Mouse (Mus musculus): Measurements from ENCODE around the gene Polr2b. TPM values are rescaled to one million over a fixed set of nuclear protein-coding genes. Genes with fewer than 3 reads are reported as not detected.

Polr2b gene
- total RNA-seq, 2 experiments from 2014 or later, result 20.7 to 24.2 TPM

- intact Hi-C loops (cut with DNase I), result loop anchor here (5.0 kb wide), 1 partner anchor 49 kb away; the partner anchor contains the start of gene Igfbp7
- peak; percentile 46 to 54 for DNase-seq
These were observed 48.4 kb downstream of the Polr2b start for GRCm38 (mm10) chr5:77358347-77358746.

- intact Hi-C loops (cut with DNase I), result loop anchor here (5.0 kb wide), 1 partner anchor 47 kb away; the partner anchor contains the start of gene Igfbp7
- no peak for DNase-seq
These were observed 50.0 kb downstream of the Polr2b start for GRCm38 (mm10) chr5:77359971-77360370.

- no peak for DNase-seq
- intact Hi-C loops (cut with DNase I), result no loop called here
These were observed 51.1 kb downstream of the Polr2b start for GRCm38 (mm10) chr5:77361006-77361405.

GRCm38 (mm10) chr5:77362120-77362519 lies 52.2 kb downstream of the Polr2b start:
- intact Hi-C loops (cut with DNase I), result no loop called here
- DNase-seq, result no peak

- intact Hi-C loops (cut with DNase I), result no loop called here
- no peak for DNase-seq
These were observed 53.7 kb downstream of the Polr2b start for GRCm38 (mm10) chr5:77363650-77364049.

GRCm38 (mm10) chr5:77364443-77365038 lies 54.6 kb downstream of the Polr2b start:
- no peak for DNase-seq
- intact Hi-C loops (cut with DNase I), result no loop called here

GRCm38 (mm10) chr5:77366313-77366712 lies 56.4 kb downstream of the Polr2b start:
- intact Hi-C loops (cut with DNase I), result no loop called here
- DNase-seq, result no peak

GRCm38 (mm10) chr5:77367145-77367544 lies 57.2 kb downstream of the Polr2b start:
- DNase-seq, result no peak
- intact Hi-C loops (cut with DNase I), result no loop called here

GRCm38 (mm10) chr5:77367682-77368081 lies 57.7 kb downstream of the Polr2b start:
- intact Hi-C loops (cut with DNase I), result no loop called here
- DNase-seq, result no peak

GRCm38 (mm10) chr5:77368194-77368593 lies 58.2 kb downstream of the Polr2b start:
- no peak for DNase-seq
- intact Hi-C loops (cut with DNase I), result no loop called here

GRCm38 (mm10) chr5:77369394-77369793 lies 59.4 kb downstream of the Polr2b start:
- no peak for DNase-seq
- intact Hi-C loops (cut with DNase I), result no loop called here

GRCm38 (mm10) chr5:77370378-77370892 lies 60.5 kb downstream of the Polr2b start:
- intact Hi-C loops (cut with DNase I), result no loop called here
- no peak for DNase-seq

- peak in 1 of 2 experiments; percentile 58 for DNase-seq
- intact Hi-C loops (cut with DNase I), result no loop called here
These were observed 62.3 kb downstream of the Polr2b start for GRCm38 (mm10) chr5:77372242-77372641.

GRCm38 (mm10) chr5:77372778-77373177 lies 62.8 kb downstream of the Polr2b start:
- intact Hi-C loops (cut with DNase I), result no loop called here
- DNase-seq, result peak in 1 of 2 experiments; percentile 23

GRCm38 (mm10) chr5:77374945-77375344 lies 65.0 kb downstream of the Polr2b start:
- no peak for DNase-seq
- intact Hi-C loops (cut with DNase I), result no loop called here

- no peak for DNase-seq
- intact Hi-C loops (cut with DNase I), result no loop called here
These were observed 65.6 kb downstream of the Polr2b start for GRCm38 (mm10) chr5:77375546-77375945.

GRCm38 (mm10) chr5:77378027-77378426 lies 68.1 kb downstream of the Polr2b start:
- intact Hi-C loops (cut with DNase I), result no loop called here
- no peak for DNase-seq

GRCm38 (mm10) chr5:77379434-77380135 lies 69.6 kb downstream of the Polr2b start:
- intact Hi-C loops (cut with DNase I), result no loop called here
- DNase-seq, result no peak

- no peak for DNase-seq
- intact Hi-C loops (cut with DNase I), result no loop called here
These were observed 70.5 kb downstream of the Polr2b start for GRCm38 (mm10) chr5:77380321-77380901.

- intact Hi-C loops (cut with DNase I), result no loop called here
- no peak for DNase-seq
These were observed 71.3 kb downstream of the Polr2b start for GRCm38 (mm10) chr5:77381283-77381682.

GRCm38 (mm10) chr5:77381686-77382085 lies 71.7 kb downstream of the Polr2b start:
- intact Hi-C loops (cut with DNase I), result no loop called here
- DNase-seq, result no peak

Data from gastrocnemius, postnatal 36 days (tissue).